Mouse (Mus musculus) forebrain, postnatal 0 days (tissue): Measurements from ENCODE around the gene Ralgapa1. TPM values are rescaled to one million over a fixed set of nuclear protein-coding genes. Genes with fewer than 3 reads are reported as not detected.

Experiments used
- ATAC-seq: fragments of 200-750 bp; cut with Nextera tagmentation; 2 replicates; pipeline ENCODE4 v1.8.0; 2017; ENCODE audit warnings: mild to moderate bottlenecking, moderate library complexity
- DNase-seq: peaks from one replicate; pipeline ENCODE4 v3.0.0-alpha.2; 2015
- H3K27ac ChIP-seq: fragments of 300-500 bp; sonication (generic); 2 replicates; pipeline ENCODE4 v1.5.1; 2014; ENCODE audit warnings: low read depth, mild to moderate bottlenecking, antibody characterized with exemption, low read length, moderate library complexity, mixed read lengths
- H3K27me3 ChIP-seq: fragments of 300-500 bp; sonication (generic); 2 replicates; pipeline ENCODE4 v1.6.1; 2014; ENCODE audit warnings: mild to moderate bottlenecking, low read length, mixed read lengths; ENCODE audit not compliant: insufficient read depth
- H3K36me3 ChIP-seq: fragments of 300-500 bp; sonication (generic); 2 replicates; pipeline ENCODE4 v1.6.1; 2014; ENCODE audit warnings: mild to moderate bottlenecking, moderate library complexity; ENCODE audit not compliant: insufficient read depth
- H3K4me1 ChIP-seq: fragments of 300-500 bp; sonication (generic); 2 replicates; pipeline ENCODE4 v1.6.1; 2014; ENCODE audit warnings: antibody characterized with exemption; ENCODE audit not compliant: insufficient read depth
- H3K4me2 ChIP-seq: fragments of 300-500 bp; sonication (generic); 2 replicates; pipeline ENCODE4 v1.6.1; 2014; ENCODE audit warnings: low read depth, mild to moderate bottlenecking, moderate library complexity
- H3K4me3 ChIP-seq: fragments of 300-500 bp; sonication (generic); 2 replicates; pipeline ENCODE4 v1.5.1; 2014; ENCODE audit warnings: low read depth, low read length, mixed read lengths
- H3K9ac ChIP-seq: fragments of 300-500 bp; sonication (generic); 2 replicates; pipeline ENCODE4 v1.6.1; 2014; ENCODE audit warnings: mild to moderate bottlenecking
- H3K9me3 ChIP-seq: fragments of 300-500 bp; sonication (generic); 2 replicates; pipeline ENCODE4 v1.6.1; 2016; ENCODE audit warnings: low read length
- CTCF ChIP-seq: sonication (generic); IDR thresholded peaks from 2 replicates; pipeline ENCODE4 v1.5.1; 2016; ENCODE audit warnings: antibody characterized with exemption, control low read depth, low read depth
- WGBS: fragments of 180-500 bp; shearing (Covaris S2); extraction: QIAGEN DNeasy Blood & Tissue Kit; methylation state at CpG from one replicate; pipeline ENCODE4 v1.1.7; 2014; 5-methylcytosine and 5-hydroxymethylcytosine counted together
- polyA plus RNA-seq: library from polyadenylated mRNA; unstranded; fragments of >200 nt; fragmentation: Nextera tagmentation; extraction: Ambion mirVana; gene quantifications from 2 replicates; pipeline ENCODE4 v1.2.1, GENCODE M21; 2015
- total RNA-seq: library from RNA; depleted of rRNA; stranded (reverse); fragments of >200 nt; gene quantifications from 2 replicates; pipeline ENCODE4 v1.2.3, GENCODE M21; 2014

Ralgapa1 gene
- total and polyA plus RNA-seq, 2 experiments from 2014 or later = 14.8 to 107 TPM

DNA sequence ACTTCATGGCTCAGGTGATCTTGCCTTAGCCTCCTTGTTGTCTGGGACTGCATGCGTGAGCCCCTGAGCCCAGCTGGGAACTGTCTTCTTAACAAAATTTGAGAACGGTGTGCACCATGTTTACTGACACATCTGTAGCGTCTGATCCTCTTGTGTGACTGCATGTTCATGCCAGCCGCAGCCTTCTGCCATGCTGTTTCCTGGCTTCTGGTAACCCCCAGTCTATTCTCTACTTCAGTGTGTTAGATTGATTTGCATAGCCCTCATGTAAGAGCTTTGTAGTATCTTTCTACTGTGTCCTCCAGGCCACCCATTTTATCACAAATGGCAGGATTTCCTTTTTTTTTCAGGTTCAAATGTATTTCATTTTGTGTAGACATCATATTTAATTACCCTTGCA is 26.9 kb upstream of the Ralgapa1 start:
- no peak overlapping the region for H3K4me2 ChIP-seq
- H3K4me1 ChIP-seq = no peaks in the 10 kb centered on the region
- no peak overlapping the region for H3K9ac ChIP-seq
- ATAC-seq (no peak), DNase-seq (no peak)
- H3K27me3 ChIP-seq = no peaks in the 10 kb centered on the region
- 88% methylated on average over 4 of the region's 4 CpGs for WGBS
- no peak overlapping the region for H3K27ac ChIP-seq
- H3K36me3 ChIP-seq = peaks cover 17% of the 10 kb centered on the region
- H3K4me3 ChIP-seq = no peak overlapping the region
- no peaks in the 10 kb centered on the region for H3K9me3 ChIP-seq
- no peak for TF ChIP-seq CTCF

DNA sequence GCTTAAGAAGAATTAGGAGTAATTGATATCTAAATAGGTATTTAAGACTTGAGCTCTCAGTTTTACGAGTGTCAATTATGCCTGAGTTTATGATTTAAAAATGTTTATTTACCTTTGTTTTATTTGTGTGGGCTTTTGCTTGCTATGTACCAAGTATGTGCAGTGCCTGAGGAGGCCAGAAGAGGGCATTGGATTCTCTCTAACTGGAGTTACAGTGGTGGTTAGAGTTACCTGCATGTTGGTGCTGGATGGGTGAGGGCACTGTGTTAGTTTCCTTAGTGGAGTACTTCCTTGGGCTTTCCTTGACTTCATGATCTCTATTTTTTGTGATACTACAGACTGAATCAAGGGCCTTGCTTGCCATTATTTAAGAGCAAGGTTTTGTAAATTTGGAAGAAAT is 25.8 kb upstream of the Ralgapa1 start:
- peaks cover 22% of the 10 kb centered on the region for H3K36me3 ChIP-seq
- no peak for ATAC-seq
- peak; percentile 24 for DNase-seq
- no peaks in the 10 kb centered on the region for H3K4me1 ChIP-seq
- no peak overlapping the region for H3K4me3 ChIP-seq
- no peak overlapping the region for H3K9ac ChIP-seq
- WGBS = 55% methylated on average over 1 of the region's 1 CpGs
- H3K4me2 ChIP-seq = no peak overlapping the region
- no peaks in the 10 kb centered on the region for H3K9me3 ChIP-seq
- H3K27ac ChIP-seq = no peak overlapping the region
- H3K27me3 ChIP-seq = no peaks in the 10 kb centered on the region
- peak; percentile 59 for TF ChIP-seq CTCF

GRCm38 (mm10) chr12:55837495-55837894 is 16.5 kb upstream of the Ralgapa1 start:
- no peak overlapping the region for H3K4me3 ChIP-seq
- TF ChIP-seq CTCF = no peak
- no peak for DNase-seq
- H3K9ac ChIP-seq = no peak overlapping the region
- ATAC-seq = no peak
- H3K9me3 ChIP-seq = no peaks in the 10 kb centered on the region
- no peaks in the 10 kb centered on the region for H3K27me3 ChIP-seq
- peaks cover 7% of the 10 kb centered on the region for H3K36me3 ChIP-seq
- H3K27ac ChIP-seq = no peak overlapping the region
- peaks cover 3% of the 10 kb centered on the region; the same call in 1 of the 2 replicates for H3K4me1 ChIP-seq
- peak overlapping the region; percentile 79; the same call in 1 of the 2 replicates for H3K4me2 ChIP-seq
- 61% methylated on average over 3 of the region's 3 CpGs for whole genome bisulfite sequencing

GRCm38 (mm10) chr12:55836199-55836951 is 15.4 kb upstream of the Ralgapa1 start, which contains the start of gene Brms1l:
Gene Brms1l (plus strand): TSS chr12:55836324.
- ATAC-seq (peak; percentile 99), DNase-seq (peak; percentile 98)
- Histone ChIP-seq H3K4me1 (peaks cover 3% of the 10 kb centered on the region; the same call in 1 of the 2 replicates), H3K36me3 (no peaks in the 10 kb centered on the region; the same call in none of the 2 replicates), H3K4me2 (peak within 1 kb of the TSS; percentile 79), H3K27me3 (no peaks in the 10 kb centered on the region), H3K9me3 (no peaks in the 10 kb centered on the region), H3K27ac (peak within 1 kb of the TSS; percentile 82), H3K4me3 (peak within 1 kb of the TSS; percentile 55), H3K9ac (peak within 1 kb of the TSS; percentile 74)
- 4% methylated on average over 73 of the region's 77 CpGs for WGBS
- no peak for TF ChIP-seq CTCF

DNA sequence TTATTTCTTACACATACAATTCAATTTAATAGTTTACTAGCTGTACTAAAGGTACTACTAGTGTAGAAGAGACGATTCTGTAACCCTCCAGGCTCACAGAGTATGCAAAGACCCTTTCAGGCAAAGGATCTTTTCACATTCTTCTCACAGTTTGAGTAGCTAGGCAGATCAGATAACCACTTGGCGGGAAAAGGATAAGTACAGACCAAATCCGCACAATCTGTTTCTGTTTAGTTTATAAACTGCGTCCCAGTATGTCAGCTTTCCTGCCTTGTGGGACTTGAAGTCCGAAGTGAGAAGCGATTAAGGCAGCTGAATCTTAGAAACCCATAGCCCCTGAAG is 14.9 kb upstream of the Ralgapa1 start:
- TF ChIP-seq CTCF = no peak
- no peaks in the 10 kb centered on the region for H3K9me3 ChIP-seq
- H3K4me1 ChIP-seq = peaks cover 3% of the 10 kb centered on the region; the same call in 1 of the 2 replicates
- H3K27me3 ChIP-seq = no peaks in the 10 kb centered on the region
- peak overlapping the region; percentile 82 for H3K27ac ChIP-seq
- H3K36me3 ChIP-seq = no peaks in the 10 kb centered on the region; the same call in 1 of the 2 replicates
- ATAC-seq (no peak), DNase-seq (no peak)
- H3K4me3 ChIP-seq = peak overlapping the region; percentile 55
- H3K4me2 ChIP-seq = peak overlapping the region; percentile 79
- under 1% methylated on average over 6 of the region's 6 CpGs for WGBS
- H3K9ac ChIP-seq = no peak overlapping the region

DNA sequence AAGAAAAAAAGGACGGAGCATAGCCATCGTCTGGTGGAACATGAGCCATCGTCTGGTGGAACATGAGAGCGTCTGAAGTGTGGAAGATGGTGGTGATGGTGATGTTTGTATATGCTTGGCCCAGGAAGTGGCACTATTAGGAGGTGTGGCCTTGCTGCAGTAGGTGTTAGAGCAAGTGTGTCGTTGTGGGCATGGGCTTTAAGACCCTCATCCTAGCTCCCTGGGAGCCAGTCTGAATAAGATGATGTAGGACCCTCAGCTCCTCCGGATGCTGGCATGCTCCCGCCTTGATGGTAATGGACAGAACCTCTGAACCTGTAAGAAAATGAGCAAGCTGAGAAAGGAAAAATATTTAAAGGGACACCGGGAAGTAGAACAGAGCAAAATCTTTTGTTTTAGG is 13.9 kb upstream of the Ralgapa1 start:
- no peaks in the 10 kb centered on the region for H3K27me3 ChIP-seq
- H3K4me3 ChIP-seq = no peak overlapping the region
- DNase-seq (no peak), ATAC-seq (no peak)
- WGBS = 87% methylated on average over 8 of the region's 8 CpGs
- H3K9me3 ChIP-seq = no peaks in the 10 kb centered on the region
- H3K9ac ChIP-seq = no peak overlapping the region
- no peak overlapping the region for H3K27ac ChIP-seq
- no peak overlapping the region for H3K4me2 ChIP-seq
- peaks cover 3% of the 10 kb centered on the region; the same call in 1 of the 2 replicates for H3K4me1 ChIP-seq
- TF ChIP-seq CTCF = no peak
- H3K36me3 ChIP-seq = no peaks in the 10 kb centered on the region; the same call in 1 of the 2 replicates

DNA sequence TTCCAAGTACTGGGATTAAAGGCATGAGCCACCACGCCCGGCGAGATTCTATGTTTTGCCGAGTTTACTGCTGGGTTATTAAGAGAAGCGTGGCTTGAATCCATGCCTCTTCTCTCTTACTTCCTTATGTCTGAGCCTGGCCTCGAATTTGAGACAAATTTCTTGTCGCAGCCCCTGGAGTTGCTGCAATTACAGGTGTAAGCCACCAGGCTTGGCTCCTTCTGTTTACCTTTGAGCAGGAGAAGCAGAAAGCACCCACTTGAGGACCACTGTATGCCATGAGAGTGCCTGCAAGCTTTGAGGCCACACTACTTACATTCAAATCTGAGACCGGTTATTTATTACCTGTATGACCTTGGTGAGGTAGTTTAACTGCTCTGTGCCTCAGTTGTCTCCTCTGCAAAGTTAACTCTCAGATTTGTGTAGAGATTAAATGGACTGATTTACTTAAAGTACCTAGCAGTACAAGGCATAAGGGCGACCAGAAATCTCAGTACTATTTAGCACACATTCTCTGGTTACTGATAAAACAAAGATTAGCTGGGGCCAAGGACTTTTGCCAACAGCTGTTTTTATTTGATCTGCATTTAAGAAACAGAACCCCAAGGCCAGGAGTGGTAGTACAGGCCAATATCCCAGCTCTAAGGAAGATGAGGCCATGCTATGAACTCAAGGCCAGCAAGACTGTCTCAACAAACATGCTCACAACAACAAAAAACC is 13.1 kb upstream of the Ralgapa1 start:
- ATAC-seq = no peak
- Histone ChIP-seq H3K9ac (no peak overlapping the region), H3K4me2 (no peak overlapping the region), H3K9me3 (no peaks in the 10 kb centered on the region), H3K4me1 (peaks cover 3% of the 10 kb centered on the region; the same call in 1 of the 2 replicates), H3K27ac (no peak overlapping the region), H3K4me3 (no peak overlapping the region), H3K36me3 (no peaks in the 10 kb centered on the region; the same call in 1 of the 2 replicates), H3K27me3 (no peaks in the 10 kb centered on the region)
- no peak for TF ChIP-seq CTCF
- 69% methylated on average over 9 of the region's 9 CpGs for WGBS
- DNase-seq = no peak
